Mouse (Mus musculus): ENCODE data around the gene Ugdh.

DNA sequence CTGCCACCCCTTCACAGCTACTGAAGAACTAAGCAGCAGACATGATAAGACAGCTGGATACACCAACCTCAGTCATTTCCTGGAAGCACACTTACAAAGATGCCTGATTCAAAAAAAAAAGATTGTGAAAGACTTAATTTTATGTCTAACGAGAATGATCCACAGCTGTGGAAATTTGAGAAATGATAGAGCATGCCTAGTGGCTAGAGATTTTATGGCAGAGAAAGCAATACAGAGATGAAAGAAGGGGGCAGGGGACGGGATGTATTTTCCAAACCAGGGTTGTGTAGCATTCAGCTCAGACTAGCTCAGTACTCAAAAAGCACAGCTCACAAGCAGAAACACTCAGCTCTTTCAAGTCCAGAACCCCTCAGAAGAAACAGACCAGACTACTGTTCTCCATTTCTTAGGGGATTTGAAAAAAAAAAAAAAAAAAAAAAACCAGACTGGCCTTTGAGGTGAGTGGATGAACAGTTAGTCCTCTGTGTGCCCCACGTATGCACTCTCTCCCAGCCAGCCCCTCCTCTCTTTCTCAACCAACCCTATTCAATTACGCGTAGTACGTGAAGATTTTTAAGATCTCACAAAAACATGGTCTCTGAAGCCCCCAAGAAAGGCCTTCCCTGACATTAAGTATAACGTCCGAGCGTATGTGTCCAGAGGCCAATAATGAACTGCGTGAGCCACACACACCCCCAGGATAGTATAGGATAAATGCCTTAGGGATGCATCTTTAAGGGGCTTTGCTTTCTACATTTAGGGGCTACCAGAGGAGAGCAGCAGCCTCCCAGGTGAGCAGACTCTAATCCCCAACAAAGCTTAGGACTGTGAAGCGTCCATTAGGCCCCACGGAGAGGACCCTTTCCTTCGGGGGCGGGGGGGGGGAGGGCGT lies 1.0 kb downstream of the Ugdh start:
- TF ChIP-seq GATA1 (IDR thresholded peaks at IDR 0.05; ENCODE audit: low read length) (no peak), TAL1 (IDR thresholded peaks at IDR 0.05; ENCODE audit: low read length) (no peak)

Measured in erythroblast, embryonic 14.5 days (primary cell).